Mouse (Mus musculus) right cerebral cortex, postnatal 25 days (tissue): ENCODE measurements around the gene Naglu.
A peak's percentile ranks its signal among the peaks of the same experiment; 100 is the strongest.
"Not testable (repeated sequence)": the region's sequence is repeated elsewhere in the genome, so short reads cannot be mapped to it uniquely, and the experiment has no call there.

Experiments used
- DNase-seq: peaks from one replicate; pipeline ENCODE4 v3.0.0; 2022

Gene Naglu

DNA sequence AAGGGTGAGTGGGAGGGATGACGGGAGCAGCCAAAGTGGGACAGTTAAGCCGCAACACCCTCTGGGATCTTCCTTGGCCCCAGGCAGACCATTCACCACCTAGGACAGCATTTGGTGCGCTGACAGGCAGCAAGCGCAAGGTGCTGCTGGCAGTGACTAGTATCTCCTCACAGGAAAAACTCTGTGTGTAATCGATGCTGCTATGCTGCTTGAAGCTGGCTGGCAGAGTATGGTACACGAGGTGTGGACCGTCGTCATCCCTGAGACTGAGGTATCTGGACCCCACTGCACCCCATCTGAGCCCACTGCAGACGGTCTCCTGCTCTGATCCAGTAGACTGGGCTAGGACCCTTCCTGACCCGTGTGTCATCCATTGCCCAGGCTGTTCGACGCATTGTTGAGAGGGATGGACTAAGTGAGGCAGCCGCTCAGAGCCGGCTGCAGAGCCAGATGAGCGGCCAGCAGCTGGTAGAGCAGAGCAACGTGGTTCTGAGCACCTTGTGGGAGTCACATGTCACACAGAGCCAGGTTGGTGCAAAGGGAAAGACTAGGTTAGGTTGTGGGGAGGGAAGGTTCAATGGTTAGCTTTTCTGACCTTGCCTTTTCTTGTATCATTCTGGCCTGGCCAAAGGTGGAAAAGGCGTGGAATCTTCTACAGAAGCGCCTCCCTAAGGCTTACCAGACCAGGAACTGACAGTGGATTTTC, 16.0 kb downstream of the Naglu start:
- no peak for DNase-seq

DNA sequence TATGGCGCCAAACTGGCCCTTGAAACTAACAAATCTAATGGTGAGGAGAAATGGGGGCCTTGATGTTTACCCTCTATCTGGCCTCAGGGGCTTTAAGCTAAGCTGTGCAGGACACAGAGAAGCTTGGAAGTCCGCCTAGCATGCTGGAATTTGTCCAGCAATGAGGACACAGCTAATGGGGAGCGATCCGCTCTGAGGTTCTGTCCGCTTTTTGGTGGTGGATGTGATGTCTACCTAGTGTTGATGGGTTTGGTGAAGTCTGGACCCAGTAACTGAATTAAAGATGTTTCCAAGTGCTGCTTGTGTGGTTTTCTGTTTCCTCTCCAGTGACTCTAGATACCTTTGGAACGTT, 16.5 kb downstream of the Naglu start:
- DNase-seq, result no peak

DNA sequence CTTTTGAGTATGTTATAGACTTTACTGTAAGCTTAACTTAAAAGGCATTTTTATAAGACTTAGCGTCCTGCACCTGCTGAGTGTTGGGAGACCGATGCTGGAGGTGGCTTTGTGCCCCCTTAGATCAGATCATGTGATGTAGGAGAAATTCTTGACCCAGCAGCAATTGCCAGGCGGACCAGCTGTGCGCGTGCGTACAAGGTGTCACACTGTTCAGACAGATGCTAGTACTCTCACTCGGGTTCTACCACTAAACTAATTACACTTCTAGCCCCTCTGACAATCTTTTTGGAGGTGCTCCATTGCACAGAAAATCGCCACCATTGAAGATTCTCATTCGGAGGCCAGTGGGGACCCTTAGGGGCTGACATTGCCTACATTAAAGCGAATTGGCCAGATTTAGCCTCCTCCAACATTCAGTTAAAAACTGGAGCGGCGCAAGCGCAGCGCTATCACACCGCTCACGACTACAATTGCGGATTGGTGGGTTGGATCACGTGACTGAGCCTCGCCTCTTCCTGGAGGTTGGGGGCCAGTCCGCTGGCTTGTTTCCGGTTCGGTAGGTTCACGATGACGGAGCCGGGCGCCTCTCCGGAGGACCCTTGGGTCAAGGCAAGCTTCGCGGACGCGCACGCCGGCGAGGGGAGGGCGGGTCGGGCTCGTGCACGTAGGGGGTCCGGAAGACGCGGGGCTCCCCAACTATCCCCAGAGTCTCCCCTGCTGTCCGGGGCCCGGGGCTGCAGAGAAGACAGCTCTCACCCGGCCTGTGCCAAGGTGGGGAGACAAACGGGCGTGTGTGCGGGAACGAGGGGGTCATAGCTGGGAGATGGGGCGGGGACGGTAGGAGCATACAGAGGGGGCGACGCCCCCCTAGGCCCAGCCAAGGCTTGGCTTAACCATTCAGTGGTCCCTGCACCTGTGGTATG, 17.2 kb downstream of the Naglu start, which contains the start of gene Mlx:
Mlx (plus strand) TSS at position 522 of the 926 bp plus-strand sequence.
- DNase-seq, result peak; percentile 89

DNA sequence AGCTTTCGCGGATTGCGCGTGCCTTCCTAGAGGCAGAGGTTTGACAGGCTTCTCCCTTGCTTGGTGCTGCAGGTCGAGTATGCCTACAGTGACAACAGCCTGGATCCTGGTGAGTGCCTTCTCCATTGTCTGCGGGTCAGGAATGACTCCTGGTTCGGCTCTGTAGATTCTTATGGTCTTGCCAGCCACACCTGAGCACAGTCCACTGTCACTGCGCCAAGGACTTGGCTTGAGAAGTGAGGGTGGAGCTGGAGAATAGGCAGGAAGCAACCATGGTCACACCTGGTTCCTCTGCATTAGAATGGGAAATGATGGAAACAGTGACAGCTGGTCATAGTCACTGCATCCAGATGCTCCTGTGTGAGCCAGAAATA, 17.9 kb downstream of the Naglu start:
- DNase-seq, result no peak

DNA sequence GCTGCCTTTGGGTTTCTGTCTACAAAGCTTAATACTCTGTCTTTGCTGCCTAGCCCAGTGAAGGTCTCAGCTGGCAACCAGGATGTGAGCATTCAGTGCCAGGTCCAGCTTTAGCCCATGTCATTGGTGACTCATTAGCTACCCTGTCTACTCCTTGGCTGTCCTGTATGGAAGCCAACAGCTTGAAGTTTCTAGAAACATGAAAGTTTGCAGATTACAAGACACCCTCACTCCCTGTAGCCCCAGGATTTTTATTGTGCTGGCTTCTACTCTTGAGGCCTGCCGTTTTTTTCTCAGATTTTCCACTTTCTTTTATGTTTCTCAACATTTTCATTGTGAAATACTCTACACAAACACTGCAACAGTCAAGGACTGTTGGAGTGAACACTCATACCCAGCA, 20.1 kb downstream of the Naglu start:
- no peak for DNase-seq

DNA sequence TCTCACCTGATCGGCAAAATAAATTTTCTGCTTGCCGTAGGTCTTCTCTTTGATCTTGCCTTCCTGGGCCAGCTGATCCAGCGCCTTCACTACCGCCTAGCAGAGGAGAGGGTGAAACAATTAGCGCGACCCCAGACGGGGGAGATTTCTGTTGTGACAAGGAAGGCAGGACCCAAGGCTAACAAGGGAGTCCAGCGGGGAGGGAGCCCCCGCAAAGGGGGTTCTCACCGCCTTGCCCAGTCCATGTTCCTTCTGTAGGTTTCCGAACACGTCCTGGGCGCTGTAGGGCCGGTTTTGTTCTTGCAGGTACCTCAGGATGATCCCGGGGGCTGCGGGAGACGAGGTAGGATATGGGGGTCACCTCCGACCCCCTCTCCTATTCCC, 25.1 kb downstream of the Naglu start:
- no peak for DNase-seq

DNA sequence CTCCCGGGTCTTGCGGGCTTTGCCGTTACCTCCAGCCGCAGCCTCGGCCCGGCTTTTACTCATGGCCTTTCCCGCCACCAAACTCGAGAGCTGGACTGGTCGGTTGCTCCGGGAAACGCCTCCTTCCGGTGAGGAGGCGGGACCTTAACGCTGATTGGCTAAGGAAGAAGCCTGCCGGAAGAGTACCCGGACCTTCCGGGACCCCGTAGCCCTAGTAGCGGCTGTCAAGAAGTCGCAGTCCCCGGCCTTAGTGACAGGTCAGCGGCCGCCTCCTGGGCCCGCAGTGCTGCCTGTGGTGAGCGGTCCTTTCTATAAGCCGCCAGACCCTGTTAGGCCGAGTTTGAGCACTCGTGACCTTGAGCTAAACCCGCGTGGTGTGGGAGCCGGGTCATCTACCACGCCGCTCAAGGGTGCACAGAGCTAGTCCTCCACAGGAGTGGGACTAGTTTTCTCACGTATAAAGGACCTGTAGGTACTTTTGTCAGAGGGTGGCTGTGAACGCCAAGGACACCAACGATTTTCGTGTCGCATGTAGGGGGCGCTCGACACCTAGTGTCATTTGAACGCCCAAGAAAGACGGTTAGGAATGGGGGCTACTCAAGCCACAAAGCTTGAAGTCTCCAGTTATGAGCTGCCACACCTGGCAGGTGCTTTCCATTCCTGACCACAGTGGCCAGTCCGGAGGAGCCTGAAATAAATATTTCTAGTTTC, 25.7 kb downstream of the Naglu start, which contains the start of gene Psmc3ip:
Psmc3ip (minus strand) TSS at position 123 of the 711 bp plus-strand sequence.
- DNase-seq, result peak; percentile 94

DNA sequence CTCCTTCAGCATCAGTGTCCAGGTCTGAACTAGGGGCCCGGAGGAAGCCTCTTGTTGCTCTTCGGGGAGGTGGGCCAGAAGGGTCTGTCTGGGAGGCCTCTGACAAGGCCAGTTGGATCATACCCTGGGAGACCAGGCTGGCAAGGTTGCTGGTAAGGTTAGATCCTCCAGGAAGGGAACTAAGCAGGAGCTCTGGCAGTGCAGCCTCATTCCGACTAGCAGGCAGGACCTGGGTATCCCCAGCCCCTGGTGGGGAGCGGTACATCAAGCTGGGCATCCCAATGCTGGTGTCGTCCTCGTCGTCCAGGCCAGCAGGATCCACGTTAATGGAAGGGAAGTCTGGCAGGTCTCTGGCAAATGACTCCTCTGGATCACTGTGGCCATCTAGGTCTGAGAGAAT, 28.4 kb downstream of the Naglu start:
- no peak for DNase-seq

DNA sequence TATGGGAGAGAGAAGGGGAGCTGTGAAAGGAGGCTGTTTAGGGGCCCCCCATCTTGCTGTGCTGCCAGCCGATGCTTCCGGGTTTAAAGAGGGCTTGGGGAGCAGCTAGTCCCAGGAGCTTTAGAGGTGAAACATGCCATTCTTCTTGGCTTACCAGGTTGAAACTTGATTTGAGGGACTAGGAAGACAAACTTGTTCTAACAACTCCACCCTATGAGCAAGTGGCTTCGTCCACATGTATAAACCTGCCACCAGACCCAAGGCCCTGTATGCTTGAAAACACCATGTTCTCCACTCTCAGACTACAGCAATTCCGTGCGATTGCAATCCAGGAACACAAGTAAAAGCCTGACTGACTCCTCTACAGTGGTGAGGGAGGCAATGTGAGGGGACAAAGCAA, 33.2 kb downstream of the Naglu start:
- no peak for DNase-seq

DNA sequence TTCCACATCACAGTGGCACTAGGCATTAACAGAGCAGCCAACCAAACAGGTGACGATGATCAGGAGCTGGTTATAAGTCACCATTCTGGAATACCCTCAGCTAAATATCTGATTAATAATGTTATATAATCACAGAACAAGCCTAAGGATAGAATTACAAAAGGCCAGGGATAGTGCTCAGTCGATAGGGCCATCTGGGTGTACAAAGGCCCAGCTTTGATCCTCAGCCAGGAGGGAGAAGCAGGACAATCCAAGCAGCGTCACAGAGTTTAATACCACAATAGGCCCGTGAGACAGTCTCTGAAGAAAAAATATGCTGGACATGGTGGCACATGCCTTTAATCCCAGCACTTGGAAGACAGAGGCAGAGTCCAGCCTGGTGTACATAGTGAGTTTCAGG, 39.5 kb downstream of the Naglu start:
- DNase-seq, result no peak

DNA sequence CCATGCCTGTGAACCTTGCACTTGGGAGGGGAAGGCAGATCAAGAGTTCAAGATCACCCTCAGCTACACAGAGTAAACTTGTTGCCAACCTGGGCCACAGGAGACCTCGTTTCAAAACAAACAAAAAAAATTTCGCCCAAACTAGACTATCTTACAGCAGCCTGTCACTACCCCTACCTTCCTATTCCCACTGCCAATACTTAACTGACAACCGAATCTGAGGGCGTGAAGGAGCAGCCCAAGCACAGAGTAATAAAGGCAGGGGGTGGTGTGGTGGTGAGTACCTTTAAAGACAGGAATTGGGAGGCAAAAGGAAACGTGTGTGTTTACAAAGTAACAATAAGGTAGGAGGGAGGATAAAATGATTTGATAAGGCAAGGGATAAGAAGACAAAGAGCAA, 40.9 kb downstream of the Naglu start:
- DNase-seq, result no peak

DNA sequence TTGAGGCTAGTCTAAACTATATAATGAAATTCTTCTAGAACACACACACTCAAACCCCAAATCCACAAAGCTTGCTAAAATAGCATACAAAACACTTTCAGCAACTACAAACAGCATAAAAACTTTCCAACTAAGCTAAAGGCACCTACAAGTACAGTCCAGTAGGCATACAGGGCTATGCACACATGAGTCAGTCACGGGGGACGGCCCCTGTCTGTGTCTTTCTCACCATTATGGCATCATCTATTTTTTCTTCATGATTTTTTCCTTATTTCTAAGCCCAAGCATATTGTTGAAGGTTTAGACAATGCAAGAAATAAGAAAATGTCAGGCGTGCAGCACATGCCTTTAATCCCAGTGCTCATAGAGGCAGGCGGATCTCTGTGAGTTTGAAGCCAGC, 41.4 kb downstream of the Naglu start:
- DNase-seq, result no peak

DNA sequence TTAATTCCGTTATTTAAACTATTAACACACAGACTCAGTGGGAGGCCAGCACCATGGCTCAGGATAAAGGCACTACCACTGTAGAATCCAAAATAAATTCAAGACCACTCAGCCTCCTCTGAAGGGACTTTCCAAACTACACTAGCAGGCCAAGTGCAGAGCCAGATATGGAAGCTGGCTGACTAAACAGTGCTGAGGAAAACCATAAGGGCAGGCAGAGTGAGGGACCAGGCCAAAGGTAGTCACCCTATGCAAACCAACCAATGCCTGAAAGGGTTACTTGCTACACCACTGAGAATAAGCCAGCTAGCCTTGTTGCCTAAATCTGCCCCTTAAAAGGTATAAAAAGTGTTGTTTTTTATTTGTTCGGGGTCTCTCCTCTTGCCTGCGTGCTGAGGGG, 42.4 kb downstream of the Naglu start:
- DNase-seq, result no peak

DNA sequence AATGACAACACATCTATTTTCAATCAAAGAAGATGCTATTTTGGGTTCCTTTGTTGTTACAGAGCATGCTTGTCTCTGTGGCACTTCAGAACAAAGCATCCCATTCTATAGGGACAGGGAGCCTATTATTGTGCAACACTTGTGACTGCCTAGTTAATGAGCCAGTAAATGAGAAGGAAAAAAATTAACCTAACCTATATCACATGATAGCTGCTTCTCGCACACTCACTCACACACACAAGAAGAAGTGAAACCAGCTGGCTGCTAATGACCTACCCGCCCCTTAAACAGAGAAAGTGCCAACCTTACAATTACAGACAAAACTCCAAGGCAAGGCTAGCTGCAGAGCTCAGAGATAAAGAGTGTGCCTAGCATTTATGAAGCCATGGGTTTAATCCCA, 45.8 kb downstream of the Naglu start:
- DNase-seq, result no peak

DNA sequence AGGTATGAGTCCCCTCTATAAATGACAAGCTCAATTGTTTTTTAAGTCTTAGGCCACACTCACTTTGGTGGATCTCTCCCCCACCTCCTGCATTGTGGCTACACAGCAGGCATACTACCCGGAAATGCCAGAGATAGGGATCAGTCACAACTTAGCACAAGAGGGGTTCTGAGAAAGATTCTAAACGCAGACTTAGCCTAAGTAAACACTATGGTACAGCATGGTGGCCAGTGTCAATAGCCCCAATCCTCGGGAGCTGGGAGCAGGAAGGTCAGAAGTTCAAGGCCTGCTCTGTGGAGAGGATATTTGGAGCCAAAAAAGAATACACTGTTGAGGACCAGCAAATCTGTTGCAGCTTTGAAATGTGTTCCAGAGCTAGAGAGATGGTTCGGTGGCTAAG, 48.3 kb downstream of the Naglu start:
- DNase-seq, result no peak

DNA sequence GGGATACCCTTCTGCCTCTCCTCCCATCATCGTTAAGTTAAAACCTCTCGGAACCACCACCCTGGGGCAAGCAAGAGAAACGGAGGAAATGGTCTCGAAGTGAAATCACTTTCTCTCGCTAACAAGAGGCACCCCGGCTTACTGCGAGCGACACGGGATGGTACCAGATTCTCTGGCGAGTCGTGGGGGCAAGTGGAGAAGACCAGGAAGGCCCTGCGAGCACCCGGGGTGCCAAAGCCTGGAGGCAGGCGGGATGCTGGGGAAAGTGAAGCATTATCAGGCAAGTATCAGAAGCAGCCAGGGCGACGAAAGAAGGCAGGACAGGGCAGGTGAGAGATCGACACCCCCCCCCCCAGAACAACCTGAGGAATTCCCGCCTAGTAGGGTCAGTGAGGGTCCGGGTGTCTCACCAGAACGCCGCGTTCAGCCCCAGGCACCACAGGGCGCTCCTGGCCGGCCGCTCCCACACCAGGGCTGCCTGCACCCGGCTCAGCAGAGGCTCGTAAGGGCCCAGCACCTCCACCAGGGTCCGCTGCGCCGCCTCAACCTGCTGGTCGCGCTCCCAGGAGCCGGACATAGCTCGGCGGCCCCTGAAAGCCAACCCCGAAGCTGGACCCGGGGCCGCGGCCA, 49.4 kb downstream of the Naglu start:
- no peak for DNase-seq

DNA sequence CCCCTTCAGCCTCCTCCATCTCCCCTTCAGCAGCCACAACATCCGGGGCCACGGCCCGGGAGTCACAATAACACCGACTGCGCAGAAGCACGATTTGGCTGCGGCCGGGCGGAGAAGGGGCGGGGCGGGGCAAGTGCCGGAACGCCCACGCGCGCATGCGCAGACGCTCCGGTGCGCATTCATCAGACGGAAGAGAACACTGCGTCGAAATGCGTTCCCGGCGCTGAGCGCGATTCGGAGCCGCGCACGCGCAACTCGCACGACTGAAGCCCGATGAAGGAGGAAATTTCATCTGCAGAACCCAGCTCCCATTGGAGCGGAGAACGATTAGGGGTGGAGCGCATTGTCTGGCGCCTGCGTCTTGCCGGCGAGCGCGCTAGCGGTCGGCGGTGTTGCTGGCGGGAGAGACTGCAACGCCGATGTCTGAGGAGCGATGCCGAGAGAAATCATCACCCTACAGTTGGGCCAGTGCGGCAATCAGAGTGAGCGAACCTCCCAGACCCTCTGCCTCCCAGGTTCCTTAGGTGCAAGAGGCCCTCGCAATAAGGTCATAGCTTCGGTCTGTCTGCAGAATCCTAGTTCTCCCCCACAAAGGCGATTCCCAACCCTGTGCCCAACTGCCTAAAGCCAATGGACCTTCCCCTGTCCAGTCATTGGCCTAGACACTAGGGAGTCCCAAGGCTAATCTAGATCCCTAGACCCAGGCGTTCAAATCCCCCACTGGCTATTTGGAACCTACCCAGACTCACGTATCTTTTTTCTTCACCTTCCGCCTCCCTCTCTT, 50.1 kb downstream of the Naglu start, which contains the start of the genes Retreg3 and Tubg1:
Retreg3 (minus strand) TSS at position 133 of the 784 bp plus-strand sequence.
Tubg1 (plus strand) TSS at position 178 of the 784 bp plus-strand sequence.
- DNase-seq, result peak; percentile 98

DNA sequence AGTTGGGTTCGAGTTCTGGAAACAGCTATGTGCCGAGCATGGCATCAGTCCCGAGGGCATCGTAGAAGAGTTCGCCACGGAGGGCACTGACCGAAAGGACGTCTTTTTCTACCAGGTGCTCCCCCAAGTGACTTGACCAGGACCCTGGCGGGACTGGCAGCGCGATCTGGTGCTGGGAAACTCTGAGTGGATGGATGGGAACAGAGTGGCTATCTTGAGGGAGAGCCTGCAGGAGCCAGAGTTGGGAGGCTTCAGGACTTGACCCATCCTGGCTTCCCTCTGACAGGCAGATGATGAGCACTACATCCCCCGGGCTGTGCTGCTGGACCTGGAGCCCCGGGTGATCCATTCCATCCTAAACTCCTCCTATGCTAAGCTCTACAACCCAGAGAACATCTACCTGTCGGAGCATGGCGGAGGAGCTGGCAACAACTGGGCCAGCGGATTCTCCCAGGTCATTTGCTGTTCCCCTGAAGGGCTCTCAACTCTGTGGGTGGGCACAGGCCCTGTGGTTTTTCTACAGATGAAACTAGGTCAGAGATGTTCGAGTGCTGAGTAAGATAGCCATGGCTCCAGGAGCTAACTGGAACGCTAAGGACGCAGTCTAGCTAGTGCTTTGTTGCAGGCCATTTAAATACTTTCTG, 50.9 kb downstream of the Naglu start:
- DNase-seq, result no peak

DNA sequence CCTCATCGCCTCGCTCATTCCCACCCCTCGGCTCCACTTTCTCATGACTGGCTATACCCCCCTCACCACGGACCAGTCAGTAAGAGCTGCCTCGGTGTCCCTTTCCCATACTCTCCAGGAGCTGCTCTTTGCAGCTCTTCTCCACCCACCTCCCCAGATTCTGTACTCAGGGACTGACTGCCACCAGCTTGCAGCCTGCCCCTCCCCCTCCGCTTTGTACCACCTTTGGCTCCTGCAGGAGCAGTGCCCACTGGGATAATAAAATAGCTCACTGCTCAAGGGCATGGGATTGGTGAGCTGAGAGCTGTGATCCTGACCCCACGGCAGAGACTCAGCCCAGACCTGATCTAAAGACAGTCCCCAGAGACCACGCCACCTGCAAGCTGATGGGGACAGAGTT, 54.7 kb downstream of the Naglu start:
- not testable (repeated sequence) for DNase-seq

DNA sequence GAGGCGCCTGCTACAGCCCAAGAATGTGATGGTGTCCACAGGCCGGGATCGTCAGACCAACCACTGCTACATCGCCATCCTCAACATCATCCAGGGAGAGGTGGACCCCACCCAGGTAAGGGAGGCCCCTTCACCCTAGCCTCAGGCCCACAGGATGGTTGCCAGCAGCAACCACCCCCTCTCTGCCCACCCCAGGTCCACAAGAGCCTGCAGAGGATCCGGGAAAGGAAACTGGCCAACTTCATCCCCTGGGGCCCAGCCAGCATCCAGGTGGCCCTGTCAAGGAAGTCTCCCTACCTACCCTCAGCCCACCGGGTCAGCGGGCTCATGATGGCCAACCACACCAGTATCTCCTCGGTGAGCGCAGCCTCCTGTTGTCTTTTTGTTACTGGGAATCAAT, 55.2 kb downstream of the Naglu start:
- DNase-seq, result not testable (repeated sequence)

DNA sequence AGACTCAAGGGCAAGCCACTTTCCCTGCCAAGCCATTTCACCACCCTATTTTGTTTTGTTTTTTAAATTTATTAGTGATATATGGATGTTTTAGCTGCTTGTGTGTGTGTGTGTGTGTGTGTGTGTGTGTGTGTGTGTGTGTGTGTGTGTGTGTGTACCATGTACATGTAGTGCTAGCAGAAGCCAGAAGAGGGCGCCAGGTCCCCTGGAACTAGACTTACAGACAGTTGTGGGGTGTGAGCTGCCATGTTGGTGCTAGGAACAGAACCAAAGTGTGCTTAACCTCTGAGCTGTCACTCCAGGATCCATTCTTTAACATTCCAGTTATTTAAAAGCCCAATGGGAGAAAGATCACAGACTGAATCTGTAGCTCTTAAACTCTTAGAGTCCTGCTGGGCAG, 57.3 kb downstream of the Naglu start:
- DNase-seq, result no peak
